Mouse (Mus musculus): ENCODE measurements around the gene Cacnb1.
A peak's percentile ranks its signal among the peaks of the same experiment; 100 is the strongest.

The Cacnb1 gene

DNA sequence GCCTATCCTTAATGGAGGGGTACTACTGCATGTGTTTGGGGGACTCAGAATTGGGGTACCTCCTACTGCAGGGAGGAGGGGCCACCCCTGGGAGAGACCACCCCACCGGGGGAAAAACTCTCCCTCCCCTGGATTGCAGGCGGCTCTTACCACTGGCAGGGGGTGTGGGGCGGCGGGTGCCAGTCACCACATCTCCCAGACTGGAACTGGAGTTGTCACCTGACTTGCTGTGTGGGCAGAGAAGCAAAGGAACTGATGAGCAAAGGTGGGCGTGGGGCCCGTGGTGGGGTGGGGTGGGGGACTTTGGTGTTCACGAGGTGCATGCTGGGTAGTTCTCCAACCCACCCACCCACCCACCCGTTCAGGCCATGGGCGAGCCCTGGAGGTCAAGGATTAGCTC lies 11.1 kb downstream of the Cacnb1 start:
- DNase-seq (ENCODE audit: low read depth, low spot score): no peak

DNA sequence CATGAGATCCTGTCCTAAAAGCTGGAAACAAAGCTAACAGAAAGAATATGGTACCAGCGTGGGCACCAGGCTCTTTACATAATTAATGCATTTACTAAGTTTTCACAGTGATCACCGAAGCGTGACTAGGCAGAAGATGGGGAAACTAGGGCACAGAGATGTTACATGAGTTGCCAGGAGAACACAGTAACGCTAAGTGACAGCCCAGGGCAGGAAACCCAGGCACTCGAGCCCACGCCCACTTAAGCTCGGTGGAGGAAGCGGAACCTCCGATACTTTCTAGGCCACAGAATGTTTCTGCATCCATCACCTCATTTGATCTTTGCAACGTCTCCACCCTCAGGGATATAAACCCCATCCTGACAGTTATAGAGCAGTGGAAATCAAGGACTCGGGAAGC lies 14.7 kb downstream of the Cacnb1 start:
- DNase-seq (ENCODE audit: low read depth, low spot score): no peak

DNA sequence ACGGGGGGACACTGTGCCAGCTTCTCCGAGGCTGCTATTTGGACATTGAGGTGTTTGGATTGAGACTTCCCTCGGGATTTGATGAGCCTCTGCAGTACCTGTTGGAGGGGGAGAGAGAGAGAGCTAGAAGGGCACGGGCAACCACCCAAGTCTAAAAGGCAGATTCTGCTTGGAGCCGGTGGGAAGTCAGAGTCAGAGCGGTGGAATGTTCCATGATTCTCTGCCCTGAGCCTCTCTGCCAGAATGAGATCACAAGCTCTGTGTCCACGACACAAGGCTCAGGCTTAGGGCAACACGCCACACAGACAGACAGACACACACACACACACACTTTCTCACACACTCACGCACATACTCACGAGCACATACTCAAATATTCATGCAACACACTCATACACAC lies 17.1 kb downstream of the Cacnb1 start:
- DNase-seq (ENCODE audit: low read depth, low spot score): no peak

- no peak for DNase-seq (ENCODE audit: low read depth, low spot score)
Measured at GRCm38 (mm10) chr11:98005076-98005475, 17.8 kb downstream of the Cacnb1 start.

DNA sequence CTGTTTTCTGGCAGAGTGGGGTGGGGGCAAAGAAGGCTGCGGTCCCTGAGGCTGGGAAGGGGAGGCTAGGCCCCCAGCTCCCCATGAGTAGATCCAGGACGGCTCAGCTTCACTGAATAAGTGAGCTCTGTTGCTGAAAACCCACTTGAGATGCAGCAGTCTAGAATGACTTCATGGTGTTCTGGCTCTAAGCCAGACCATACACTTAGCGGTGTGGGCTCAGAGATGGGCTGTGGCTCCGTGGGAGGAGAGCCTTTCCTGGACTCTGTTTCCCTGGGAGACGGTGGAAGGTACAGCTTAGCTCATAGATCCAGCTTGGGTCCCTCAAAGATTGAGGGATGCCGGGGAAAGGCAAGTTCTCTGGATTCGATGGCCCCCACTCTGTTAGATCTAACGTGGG lies 18.7 kb downstream of the Cacnb1 start:
- no peak for DNase-seq (ENCODE audit: low read depth, low spot score)

- DNase-seq (ENCODE audit: low read depth, low spot score): no peak
Measured at GRCm38 (mm10) chr11:98003171-98003671, 19.6 kb downstream of the Cacnb1 start.

GRCm38 (mm10) chr11:98002627-98003026 lies 20.2 kb downstream of the Cacnb1 start:
- DNase-seq (ENCODE audit: low read depth, low spot score): no peak

- no peak for DNase-seq (ENCODE audit: low read depth, low spot score)
Measured at GRCm38 (mm10) chr11:98001986-98002385, 20.8 kb downstream of the Cacnb1 start.

- no peak for DNase-seq (ENCODE audit: low read depth, low spot score)
Measured at GRCm38 (mm10) chr11:98001351-98001824, 21.4 kb downstream of the Cacnb1 start.

GRCm38 (mm10) chr11:98000378-98001140 lies 22.3 kb downstream of the Cacnb1 start:
- no peak for DNase-seq (ENCODE audit: low read depth, low spot score)

- DNase-seq (ENCODE audit: low read depth, low spot score): no peak
Measured at GRCm38 (mm10) chr11:97999748-98000147, 23.1 kb downstream of the Cacnb1 start.

- no peak for DNase-seq (ENCODE audit: low read depth, low spot score)
Measured at GRCm38 (mm10) chr11:97998898-97999608, 23.8 kb downstream of the Cacnb1 start.

- no peak for DNase-seq (ENCODE audit: low read depth, low spot score)
Measured at GRCm38 (mm10) chr11:97998074-97998793, 24.6 kb downstream of the Cacnb1 start.

DNA sequence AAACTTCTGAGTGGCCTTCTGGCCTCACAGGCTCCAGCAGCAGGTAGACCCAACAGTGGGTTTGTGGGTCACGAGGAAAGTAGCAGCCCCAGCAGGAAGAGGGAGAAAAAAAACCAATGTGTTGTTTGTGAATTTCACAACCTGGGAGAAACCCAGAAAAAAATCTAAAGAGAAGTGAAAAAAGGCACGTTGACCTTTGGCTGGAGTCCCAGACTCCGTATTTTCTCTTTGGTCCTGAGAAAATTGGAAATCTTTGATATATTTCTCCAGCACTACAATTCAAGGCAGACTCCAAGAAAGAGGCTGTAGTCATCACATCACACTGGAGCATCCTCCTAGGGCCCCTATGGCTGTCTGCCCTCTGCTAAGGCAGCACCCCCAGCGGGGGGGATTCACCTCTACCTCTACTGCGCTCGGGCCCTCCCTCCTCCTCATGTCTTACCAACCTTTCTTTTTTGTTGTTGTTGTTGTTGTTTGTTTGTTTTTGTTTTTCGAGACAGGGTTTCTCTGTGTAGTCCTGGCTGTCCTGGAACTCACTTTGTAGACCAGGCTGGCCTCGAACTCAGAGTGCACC lies 25.4 kb downstream of the Cacnb1 start:
- no peak for DNase-seq (ENCODE audit: low read depth, low spot score)

DNA sequence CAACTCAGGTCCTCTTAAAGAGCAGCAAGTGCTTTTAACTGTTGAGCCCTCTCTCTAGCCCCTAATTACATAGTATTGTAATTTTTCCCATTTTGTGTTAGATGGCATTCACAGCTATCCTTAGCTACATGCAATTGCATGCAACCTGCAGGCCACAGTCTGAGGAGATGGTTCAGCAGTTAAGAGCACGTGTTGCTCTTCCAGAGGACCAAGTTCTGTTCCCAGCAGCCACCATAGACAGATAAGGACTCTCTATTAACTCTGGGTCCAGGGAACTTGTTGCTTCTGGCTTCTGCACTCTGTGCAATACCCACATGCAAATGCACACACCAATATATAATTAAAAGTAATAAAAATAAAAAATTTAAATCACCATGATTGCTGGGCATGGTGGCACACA lies 26.1 kb downstream of the Cacnb1 start:
- no peak for DNase-seq (ENCODE audit: low read depth, low spot score)

- DNase-seq (ENCODE audit: low read depth, low spot score): no peak
Measured at GRCm38 (mm10) chr11:97995564-97996288, 27.1 kb downstream of the Cacnb1 start, which contains the start of gene Arl5c. Arl5c (minus strand) TSS chr11:97996181.

- DNase-seq (ENCODE audit: low read depth, low spot score): no peak
Measured at GRCm38 (mm10) chr11:97994539-97995100, 28.2 kb downstream of the Cacnb1 start.

DNA sequence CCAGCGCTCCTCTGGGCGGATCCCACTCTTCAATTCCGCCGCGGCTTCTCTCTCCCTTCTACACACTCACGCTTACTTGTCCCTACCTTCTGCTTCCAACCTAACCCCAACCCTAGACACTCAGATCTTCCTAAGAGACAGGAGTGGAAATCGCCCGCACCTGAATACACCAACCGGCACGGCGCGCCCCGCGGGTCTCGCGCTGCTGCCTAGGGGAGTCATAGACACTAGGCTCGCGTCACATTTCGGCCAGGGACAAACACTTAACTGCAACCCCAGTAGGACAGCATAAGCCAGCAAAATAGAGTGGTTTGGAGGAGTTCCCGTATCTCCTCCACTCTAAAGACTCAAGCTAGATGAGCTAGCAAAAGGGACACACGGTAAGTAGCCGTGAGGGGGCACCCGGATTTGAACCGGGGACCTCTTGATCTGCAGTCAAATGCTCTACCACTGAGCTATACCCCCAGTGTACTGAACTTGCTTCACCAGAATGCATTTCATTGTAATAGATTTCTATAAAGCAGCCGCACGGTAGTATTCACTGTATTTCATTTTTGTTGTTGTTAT lies 34.2 kb downstream of the Cacnb1 start:
- DNase-seq (ENCODE audit: low read depth, low spot score): peak; percentile 68

DNA sequence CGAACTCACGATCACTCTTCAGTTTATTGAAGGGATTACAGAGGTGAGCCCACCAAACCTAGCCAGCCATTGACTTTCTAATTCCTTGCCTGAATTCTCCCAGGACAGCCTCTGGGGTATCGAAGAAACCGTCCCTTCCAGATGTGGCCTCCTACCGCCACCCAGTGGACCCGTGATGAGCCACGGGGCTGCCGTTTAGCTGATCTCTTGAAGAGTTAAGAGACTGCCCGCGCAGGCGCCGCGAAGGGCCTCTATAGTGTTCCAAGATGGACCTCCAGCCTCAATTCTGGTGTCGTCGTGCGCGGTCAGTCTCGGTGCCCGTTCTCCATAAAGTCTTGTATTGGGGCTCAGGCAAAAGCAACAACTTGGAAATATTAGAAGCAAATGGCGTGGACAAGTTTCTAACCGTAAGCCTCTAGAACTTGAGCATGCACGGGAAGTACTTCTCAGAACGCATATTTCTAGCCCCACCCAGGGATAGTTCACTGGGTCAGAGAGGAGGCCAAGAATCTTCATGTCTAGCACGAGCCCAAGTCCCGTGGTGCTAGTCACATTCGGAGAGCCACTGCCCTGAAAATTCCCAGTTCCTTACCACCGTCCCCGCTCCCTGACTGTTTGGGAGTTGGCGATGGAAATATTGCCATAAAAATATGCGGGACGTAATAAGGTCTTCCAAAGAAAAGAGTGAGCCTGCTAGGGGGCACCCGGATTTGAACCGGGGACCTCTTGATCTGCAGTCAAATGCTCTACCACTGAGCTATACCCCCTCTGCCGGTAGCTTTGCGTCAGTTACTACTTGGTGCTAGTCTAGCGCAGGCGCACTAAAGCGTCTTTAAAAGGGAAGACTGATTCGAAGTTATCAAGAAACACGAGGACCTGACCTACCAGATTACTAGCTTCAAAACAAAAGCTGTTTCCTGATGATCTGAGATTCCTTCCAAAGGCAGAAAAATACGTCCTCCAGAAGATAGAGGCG lies 35.0 kb downstream of the Cacnb1 start:
- peak; percentile 81 for DNase-seq (ENCODE audit: low read depth, low spot score)
